Mouse (Mus musculus) layer of hippocampus, adult 8-10 months (tissue): ENCODE measurements around the gene Ankrd2. TPM values are rescaled to one million over a fixed set of nuclear protein-coding genes. Genes with fewer than 3 reads are reported as not detected.

Source experiments
- DNase-seq, 2 experiments: peaks; one replicate each; pipeline ENCODE4 v3.0.0; 2022; ENCODE audit warnings: low spot score in 2 of 2
- total RNA-seq, 4 experiments: library from RNA; stranded (reverse); gene quantifications; 2 replicates each; pipeline ENCODE4 v1.2.4; 2022

Ankrd2 gene
- total RNA-seq, 4 experiments from 2014 or later = 0.30 to 0.47 TPM; not detected in 2

DNA sequence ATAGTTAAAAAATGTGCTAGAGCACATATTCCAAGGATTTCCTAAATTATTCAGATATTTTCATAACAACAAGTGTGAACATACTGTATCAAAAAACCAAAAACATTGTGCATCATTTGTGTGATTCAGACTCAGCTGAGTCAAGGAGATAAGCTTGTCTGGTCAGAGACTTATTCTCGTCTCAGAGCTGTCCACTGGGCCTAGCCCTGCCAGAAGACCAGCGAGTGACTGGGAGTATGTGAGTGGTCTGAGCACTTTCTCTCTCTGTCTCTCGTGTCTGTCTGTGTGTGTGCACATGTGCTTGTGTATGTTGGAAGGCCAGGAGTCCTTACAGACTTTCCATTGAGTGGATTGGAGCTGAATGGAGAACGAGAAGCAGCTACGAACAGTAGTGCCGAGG, 20.8 kb upstream of the Ankrd2 start:
- no peak for DNase-seq

DNA sequence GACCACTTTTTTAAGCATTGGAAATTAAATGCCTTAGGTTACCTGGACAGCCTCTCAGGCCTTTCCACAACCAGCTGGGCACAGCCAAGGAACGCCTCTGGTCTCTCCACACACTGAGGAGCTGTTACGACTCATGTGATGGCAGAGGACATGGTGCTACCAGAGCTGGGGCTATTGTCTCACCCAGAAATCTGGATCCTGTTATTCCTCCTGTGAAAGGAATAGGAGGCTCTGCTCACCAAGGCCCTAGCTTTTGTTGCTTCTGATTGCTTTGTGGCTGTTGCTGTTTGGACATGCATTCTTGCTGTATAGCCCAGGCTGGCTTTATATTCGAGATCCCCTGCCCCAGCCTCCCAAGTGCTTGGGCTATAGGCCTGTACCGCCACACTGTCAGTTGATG, 19.5 kb upstream of the Ankrd2 start:
- no peak for DNase-seq

DNA sequence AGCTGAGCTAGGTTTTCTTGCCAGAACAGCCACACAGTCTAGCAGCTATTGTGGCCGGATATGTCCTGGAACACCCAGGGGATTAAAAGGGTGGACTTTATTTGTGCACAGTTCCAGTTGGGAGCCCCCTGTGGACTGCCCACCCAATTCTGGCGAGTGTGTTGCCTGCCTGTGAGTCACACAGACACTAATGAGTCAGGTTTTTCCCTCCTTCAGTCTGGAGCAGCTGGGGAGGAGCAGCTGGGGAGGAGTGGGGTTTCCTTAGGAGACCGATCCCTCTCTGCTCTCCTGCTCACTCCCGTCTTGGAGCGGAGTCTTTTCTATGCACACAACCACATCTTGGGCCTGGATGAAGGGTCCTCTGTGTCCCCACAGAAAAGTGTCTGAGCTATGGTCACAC, 19.0 kb upstream of the Ankrd2 start:
- DNase-seq = peak in 1 of 2 experiments; percentile 38

DNA sequence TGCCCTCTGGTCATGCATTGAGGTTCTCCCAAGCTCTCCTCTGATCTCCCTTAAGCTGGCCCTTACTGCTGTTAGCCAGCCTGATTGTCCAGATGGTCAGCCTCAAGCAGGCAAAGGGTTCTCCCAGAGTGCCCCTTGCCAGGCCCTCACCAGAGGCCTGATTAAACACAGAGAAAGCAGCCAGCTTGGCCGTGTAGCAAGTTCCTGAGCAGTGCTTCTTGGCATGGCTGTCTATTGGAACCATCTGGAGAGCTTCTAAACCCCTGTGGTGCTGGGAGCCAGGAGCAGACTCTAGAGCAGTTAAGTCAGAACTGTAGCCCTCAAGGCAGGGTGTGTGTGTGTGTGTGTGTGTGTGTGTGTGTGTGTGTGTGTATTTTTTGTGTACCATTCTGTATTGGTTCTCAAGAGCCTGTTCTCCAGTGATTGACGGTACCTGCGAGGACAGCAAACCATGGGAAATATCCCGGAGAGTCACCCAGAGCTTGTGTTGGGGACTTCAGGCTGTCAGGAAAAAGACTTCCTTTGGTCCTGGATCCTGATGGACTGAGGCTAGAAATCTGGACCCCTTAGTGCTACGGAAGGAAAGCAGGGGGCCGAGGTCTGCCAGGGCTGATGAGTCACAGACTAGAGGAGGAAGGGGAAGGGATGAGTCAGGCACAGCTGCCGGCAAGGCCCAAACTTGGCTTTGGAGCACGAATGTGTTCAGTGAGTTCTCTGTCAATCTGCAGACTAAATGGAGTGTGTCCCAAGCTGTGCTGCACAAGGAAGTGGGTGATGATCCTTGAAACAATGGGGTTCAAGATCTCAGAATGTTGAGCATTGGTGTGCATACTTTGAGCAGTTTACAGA, 18.2 kb upstream of the Ankrd2 start:
- peak; percentile 51 to 57 for DNase-seq

DNA sequence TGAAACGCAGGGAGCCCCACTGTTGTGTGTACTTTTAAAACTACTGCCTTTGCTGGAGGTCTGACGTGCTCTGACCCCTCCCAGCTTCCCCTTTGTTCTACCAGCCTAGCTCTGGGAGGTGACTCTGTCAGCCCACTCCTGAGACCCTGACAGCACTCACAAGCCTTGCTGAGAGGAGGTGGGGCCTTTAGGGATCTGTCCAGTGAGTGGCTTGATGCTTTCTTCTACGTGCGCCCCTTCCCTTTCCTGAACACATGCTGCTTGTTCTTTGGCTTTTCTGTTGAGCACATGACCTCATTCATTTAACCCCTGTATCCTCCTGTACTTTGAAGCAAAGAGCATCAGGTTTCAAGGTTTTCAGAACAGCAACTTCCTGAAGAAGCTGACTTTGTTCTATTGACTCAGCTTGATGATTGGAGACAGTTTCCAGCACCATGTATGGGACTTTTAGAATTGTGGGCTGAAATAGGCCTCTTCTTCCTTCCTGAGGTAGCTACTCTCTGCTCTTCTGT, 16.7 kb upstream of the Ankrd2 start:
- DNase-seq = no peak

DNA sequence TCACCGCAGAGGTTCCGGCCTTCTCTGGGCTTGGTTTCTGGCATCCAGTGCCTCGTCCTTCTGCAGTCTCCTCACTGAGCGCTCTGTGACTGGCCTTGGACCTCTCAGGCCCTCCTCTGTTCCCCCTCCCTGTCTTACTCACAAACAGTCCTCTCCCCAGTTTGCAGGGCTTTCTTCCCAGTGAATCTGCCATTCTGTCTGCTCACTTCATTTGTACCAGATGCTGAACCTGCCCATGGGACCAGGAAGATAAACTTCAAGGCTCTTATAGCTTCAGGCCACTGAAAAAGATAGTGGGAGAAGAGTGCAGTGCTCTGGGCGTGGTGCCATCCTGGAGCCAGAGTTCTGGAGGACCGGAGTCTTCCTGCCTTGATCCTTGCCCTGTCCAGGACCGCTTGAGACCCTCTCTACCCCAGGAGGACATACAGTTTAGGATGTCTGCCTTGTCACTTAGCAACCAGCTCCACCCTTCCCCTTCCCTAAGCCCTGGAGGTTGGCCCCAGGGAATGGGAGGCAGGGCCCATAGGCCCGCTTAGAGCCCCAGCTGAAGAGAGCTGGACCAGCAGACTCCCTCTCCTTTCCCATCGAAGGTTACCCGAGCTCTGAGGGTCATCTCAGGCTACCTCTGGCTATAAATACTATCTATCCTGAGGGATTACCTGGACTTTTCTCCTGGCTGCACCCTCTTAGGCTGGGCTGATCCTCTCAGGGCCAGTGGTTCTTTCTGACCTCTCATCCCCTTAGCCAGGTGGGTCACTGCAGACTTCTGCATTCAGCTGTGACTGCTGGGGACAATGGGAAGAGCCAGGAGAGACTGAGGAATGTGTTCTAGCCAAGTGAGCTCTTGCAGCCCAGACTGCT, 13.9 kb upstream of the Ankrd2 start:
- no peak for DNase-seq

DNA sequence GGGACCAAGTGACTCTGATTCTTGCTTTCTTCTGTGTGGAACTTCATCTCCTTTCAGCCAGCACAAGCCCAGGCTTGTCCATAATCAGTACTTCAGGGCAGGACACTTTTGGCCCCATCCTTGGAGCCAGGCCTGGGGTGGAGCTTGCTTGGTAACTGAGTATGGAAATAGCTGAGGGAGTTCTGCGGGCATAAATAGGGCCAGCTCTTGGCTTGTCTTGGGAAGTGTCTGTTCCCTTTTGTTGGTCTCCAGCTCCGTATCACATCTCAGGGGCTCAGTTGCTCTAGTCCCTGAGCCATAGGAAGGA, 13.3 kb upstream of the Ankrd2 start:
- DNase-seq = no peak

DNA sequence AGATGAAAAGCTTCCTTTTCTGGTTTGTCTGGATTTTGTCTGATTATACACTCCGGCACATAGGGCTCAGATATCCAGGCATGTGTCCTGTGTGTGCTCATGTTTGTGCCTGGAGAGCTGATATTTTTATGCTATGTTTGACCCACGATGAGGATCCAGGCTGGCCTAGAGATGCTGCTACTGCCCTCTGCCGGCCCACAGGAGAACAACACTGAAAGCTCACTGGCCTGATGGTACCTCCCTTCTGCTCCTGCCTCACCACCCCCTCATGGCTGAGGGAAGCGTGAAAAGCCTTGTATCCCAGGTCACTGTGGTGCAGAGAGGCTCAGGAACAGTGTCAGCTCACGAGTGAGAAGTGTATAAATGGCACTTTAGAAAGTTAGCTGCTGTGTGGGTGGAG, 9.6 kb upstream of the Ankrd2 start:
- DNase-seq = peak; percentile 72 to 83

DNA sequence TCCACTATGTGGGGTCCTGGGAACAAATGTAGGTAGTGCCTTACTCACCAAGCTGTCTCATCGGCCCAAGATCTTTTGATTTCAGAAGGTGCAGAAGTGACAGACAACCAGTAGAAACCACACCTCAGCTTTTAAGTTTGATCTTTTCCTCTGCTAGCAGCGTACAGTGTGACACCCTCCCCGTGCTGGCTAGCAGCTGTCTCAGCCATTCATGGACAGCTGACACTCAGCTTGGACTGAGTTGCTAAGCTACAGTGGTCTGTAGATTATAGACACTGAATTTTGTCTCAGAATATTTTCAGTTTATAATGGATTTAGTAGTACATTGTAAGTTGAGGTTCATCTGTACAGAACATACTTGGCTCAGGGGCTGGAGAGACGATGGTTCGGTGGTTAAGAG, 4.7 kb upstream of the Ankrd2 start:
- DNase-seq = no peak

DNA sequence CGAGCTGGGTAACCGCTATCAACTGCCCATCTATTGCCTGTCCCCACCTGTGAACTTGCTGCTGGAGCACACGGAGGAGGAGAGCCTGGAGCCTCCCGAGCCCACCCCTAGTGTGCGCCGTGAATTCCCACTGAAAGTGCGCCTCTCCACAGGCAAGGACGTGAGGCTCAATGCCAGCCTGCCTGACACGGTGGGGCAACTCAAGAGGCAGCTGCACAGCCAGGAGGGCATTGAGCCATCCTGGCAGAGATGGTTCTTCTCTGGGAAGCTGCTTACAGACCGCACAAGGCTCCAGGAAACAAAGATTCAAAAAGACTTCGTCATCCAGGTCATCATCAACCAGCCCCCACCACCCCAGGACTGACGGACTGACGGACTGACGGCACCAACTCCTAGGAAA, 2.2 kb upstream of the Ankrd2 start:
- DNase-seq = no peak

DNA sequence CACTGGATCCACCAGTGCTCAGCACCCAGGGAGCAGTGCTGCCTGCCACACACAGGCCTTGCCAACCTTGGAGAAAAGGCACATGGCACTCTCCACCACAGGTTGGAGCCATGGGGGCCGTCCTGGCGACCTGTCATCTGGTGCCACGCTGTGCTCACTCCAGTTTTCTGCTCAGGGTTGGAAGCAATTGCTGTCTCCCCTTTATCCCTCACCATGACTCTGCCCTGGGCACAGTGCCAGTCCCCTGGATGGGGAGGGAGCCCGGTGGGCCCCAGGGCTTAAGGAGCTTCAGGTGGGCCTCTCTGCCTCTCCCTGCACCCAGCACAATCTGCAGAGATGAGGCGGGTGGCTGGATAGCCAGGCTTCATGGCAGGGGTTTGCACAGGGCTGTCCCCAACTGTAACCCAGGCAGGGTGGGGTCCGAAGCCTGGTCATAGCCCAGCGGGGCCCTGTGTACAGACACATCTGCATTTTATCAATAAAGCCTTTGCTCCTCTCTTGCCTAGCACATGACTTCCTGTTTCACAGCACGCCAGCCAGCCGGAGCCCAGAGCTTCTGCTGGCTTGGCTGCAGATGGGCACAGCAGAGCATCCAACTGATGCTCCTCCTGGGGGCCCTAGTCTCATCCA, 1.5 kb upstream of the Ankrd2 start:
- no peak for DNase-seq

DNA sequence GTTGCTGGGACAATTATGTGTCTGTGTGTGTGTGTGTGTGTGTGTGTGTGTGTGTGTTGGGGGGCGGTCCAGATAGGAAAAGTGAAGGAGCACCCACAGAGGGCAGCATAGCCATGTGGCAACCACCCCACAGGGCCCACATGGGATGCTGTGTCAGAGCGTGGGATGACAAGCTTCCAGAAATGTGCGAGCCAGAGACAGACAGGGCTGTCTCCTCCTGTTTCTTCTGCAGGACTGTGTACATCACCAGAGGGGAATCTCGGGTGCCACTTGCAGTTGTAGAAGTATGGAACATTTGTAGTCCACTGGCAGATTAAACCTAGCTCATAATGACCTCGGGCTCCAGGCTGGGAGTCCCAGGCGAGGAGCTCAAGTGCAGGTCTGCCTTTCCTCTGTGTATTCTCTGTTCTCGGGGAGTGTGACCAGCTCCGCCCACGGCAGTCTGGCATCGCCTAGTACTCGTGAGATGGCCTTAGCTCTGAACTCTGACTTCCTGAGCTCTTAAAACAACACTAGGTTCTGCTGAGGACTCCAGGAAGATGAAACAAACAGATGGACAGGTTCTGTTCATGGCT, 832 bp upstream of the Ankrd2 start:
- DNase-seq = no peak

DNA sequence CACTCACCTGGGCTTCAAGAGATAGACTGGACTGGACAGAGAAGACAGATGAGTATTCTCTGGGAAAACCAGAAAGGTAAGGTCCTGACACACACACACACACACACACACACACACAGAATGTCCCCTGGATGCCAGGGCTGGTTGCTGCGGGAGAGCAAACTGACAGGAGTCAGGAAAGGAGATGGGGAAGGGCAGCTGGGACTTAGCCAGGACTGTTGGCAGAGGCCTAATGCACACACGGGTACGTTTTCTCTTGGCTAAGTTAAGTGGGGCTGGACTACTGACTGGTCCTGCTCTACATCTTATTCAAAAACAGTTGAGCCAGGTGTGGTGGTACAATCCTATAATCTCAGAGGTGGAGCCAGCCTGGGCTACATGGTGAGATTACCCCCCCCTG, 557 bp downstream of the Ankrd2 start:
- DNase-seq = no peak

DNA sequence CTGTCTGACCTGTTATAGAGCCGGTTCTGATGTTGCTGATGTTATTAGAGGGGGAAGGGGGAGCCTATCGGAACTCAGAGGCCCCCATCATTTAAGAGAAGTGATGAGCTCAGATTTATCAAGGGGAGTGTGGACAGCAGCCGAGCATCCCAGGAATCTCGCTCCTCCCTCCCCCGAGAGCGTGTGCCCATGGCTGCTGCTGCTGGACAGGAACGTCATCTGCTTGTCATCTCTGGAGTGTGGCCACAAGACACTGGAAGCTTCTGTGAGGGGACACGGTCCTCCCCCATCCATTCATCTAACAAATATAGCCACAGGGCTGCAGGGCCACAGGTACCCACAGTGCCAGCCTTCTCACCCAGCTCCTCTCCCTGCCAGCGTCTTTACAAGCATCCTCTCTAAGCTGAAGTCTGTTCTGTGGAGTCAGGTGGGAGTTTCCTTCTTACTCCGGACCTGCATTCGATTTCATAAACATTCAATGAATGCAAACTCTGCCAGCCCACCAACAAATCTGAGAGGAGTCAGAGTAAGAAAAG, 1.4 kb downstream of the Ankrd2 start:
- DNase-seq = no peak

DNA sequence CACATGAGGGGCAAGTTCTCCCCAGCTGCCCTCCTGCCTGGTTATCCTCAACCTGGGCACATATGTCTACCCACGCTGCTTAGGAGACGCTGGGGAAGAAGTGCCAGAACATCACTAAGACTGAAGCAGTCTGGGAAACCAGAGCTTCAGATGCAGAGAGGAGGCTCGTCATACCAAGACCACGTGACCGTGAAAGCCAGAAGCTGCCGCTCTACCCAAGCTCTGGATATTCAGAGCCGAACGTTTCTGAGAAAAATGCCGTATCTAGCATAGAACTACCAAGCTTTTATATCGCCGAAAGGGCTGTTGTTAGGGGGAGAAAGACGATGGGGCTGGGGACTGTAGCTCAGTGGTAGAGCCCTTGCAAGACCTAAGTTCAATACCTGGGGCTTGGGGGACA, 2.5 kb downstream of the Ankrd2 start:
- no peak for DNase-seq

DNA sequence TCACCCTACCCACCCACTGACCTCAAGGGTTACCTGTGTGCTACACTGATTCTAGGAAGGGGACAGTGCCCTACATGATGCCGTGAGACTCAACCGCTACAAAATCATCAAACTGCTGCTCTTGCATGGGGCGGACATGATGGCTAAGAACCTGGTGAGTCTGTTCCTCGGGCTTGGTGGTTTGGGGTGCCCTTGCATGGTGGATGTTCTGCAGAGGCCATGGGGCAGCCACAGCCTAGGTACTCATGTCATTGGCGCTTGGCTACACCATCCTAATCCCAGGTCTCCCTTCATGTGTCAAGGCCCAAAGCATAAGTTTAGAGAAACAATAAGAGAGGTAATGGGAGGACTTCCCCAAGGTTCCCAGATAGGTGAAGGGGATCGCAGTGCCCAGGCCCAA, 8.2 kb downstream of the Ankrd2 start:
- no peak for DNase-seq

DNA sequence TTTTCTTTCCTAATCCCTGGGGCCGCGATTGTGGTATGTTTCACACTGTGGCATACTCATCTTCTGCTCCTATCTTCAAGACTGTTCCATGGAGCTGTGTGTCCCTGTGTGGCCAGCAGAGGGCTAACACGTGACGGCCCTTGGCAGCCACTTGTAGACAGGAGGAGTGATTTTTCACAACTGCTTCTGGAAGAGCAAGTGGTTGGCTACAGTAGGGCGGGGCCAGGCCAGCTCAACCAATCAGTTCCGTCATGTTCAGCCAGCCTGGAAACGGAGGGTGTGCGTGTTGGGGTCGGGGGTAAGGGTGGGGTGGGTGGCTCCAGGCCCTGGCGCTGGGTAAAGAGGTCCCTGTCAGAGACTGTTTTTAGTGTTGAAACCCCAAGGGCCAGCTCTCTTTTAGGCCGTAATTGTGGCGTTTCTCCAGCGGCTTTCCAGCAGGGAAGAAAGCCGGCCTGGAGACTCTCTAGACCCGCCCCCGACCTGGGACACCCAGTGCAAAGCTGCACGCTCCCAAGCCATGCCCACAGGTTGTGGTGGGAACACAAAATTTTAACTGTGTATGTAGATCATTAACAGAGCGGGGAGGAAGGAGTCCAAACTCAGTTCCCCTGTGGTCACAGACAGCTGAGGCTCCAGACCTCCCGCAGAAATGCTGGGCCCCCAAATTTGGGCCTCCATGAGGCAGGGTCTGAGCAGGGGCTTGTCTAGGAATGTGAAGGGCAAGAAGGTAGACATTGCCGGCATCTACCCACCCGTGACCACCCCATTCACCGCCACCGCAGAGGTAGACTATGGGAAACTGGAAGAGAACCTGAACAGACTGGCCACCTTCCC, 9.7 kb downstream of the Ankrd2 start, which contains the start of gene Hoga1:
Gene Hoga1, plus strand, starts transcription at position 342 of the 834 bp plus-strand sequence.
- peak in 1 of 2 experiments; percentile 38 for DNase-seq

DNA sequence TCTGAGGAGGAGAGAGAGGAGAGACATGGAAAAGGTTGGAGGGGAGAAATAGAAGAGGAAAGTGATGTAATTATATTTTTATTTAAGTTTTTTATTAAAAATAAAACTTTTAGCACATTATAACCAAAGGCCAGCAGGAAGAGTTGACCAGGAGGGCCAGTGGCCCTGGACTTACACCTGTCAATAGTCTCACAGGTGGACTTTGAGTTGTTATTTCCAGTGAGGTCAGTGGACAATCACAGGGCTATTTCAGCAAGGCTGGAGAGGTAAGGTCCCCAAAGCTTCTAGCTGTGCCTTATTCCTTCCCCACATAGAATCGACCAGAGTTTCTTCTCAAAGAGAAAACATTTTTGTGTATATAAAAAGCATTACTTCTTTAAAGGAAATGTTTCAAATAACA, 14.5 kb downstream of the Ankrd2 start:
- DNase-seq = no peak

DNA sequence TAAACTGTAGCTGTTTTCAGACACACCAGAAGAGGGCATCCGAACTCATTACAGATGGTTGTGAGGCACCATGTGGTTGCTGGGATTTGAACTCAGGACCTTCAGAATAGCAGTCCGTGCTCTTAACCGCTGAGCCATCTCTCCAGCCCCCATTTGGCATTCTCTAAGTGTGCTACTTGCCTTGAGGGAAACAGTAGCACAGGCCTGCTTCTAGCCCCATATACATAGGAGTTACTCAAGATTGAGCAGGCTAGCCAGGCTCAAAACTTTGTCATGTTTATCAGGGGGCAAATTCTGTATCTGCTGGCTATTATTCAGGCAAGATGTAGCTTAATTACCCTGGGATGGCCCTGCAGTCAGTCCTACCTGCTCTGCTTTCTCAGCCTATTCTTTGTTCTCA, 15.6 kb downstream of the Ankrd2 start:
- DNase-seq = no peak

DNA sequence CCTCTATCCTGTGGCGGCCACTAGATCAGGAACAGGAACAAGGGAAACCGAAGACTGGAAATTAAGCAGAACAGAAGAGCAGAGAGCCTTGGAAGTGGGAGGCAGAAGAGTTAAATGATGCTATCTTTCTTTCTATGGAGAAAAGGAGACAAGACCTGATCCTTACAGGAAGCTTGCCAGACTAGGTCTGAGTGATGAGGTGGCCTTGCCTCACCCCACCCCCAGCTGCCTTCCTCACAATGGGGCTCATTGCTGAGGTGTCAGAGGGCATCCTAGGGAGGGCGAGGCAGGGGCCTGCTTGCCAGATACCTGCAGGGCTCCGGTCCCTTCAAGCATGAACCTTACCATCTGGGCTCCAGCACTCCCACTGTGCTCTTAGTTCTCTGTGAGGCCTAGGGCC, 16.1 kb downstream of the Ankrd2 start, which contains the start of gene 4933411K16Rik:
Gene 4933411K16Rik, plus strand, starts transcription at position 301 of the 400 bp plus-strand sequence.
- no peak for DNase-seq
